Mouse (Mus musculus): ENCODE measurements around the gene Oxa1l.

The Oxa1l gene

GRCm38 (mm10) chr14:54372923-54373322 is 12.3 kb downstream of the Oxa1l start:
- DNase-seq = no peak

DNA sequence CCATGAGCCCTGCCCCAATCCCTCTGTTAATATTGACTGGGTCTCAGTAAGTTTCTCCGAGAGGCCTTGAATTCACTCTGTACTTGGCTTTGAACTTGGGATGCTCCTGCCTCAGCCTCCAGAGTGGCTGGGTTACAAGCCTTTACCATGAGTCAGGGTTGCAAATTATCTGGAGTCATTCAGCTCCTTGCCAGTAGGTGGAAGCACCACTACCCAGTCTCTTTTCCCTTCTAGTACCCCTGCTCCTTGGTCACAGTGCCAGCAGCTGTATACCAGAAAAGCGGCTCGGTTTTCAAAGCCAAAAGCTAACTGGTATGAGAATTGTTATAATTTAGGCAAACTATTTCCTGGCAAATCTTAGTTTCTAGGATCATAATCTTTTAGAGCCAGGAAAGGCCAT is 15.3 kb downstream of the Oxa1l start:
- peak in 1 of 2 experiments; percentile 51 for DNase-seq

DNA sequence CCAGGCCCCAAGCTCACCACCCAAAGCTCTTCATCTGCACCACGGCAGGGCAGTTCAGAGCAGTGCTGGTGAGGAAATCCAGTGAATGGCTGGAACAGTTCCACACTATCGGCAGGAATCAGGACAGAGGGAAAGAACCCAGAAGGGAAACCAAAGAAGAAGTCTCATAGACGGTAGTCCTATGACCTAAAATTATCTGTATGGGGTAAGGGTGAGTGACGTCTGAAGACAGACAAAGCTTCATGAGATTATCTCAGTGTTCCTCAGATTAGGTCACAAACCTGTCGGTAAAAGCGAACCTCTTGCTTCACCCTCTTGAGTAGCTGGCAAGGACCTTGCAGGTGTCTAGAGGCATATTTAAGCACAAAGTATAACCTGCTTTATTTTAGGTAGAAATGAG is 16.5 kb downstream of the Oxa1l start:
- DNase-seq = no peak

DNA sequence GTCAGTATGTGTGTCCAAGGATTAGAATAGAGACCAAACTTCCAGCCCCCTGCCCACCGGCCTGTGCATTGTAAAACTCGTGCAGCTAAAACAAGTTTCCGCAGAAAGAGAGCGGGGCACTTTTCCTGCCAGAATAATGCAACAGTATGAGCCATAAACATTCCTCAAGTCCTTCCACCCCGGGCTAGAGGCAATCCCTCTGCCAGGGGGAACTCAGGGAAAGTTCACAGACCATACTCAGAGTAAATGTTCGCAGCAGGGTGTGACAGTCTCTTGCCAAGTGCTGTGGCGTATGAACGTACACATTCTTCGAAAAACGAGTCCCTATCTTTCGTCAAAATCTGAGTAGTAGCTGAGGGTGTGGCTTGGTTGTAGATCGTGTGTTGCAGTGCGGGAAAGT is 18.9 kb downstream of the Oxa1l start:
- DNase-seq = no peak

- DNase-seq = no peak
These were observed 20.0 kb downstream of the Oxa1l start for GRCm38 (mm10) chr14:54380616-54381015.

DNA sequence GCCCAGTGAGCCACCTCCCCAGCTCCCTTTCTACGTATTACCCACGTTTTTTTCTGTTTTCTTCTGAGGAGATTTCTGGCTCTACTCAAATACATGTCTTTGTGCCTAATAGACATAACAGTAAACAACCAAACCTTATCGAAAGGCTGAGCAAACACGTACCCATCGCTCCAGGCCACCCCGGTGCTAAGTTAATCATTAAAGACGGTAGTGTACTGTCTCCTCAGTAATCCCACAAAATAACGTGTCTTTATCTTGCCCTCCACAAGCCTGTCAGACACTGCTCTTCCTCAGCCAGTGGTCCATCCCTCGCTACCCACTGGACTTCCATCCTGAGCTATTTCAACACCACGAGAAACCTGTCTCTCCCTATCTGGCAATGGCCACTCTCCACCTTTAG is 21.2 kb downstream of the Oxa1l start:
- DNase-seq = no peak

GRCm38 (mm10) chr14:54382641-54383040 is 22.0 kb downstream of the Oxa1l start:
- DNase-seq = no peak

- no peak for DNase-seq
These were observed 22.7 kb downstream of the Oxa1l start for GRCm38 (mm10) chr14:54383355-54383771.

GRCm38 (mm10) chr14:54384396-54384795 is 23.8 kb downstream of the Oxa1l start:
- DNase-seq = no peak

DNA sequence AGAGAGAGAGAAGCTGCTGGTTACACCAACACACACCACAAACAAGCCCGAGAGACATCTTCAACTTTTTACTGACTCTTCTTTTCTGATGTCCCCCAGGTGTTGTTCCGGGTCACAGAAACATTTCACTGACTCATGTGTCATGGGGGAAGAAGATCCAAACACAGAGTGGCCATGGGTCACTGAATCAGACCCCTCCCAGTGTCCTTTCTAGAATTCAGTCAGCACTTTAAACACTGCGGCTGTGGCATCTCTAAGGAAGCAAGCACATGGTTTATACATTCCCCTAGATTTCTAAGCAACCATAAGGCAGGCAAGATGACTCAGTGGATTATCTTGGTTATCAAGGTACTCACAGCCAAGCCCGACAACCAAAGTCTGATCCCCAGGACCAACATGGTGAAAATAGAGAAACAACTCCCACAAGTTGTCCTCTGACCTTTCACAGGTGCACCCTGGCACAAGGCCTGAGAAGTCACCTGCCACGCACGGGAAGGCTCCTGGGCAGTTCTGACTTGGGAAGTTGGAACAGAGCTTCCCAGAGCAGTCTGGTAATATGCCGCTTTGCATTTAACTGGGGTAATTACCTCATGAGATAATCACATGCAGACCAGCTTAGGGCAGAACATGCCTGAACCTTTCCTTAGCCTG is 25.5 kb downstream of the Oxa1l start:
- no peak for DNase-seq

- no peak for DNase-seq
These were observed 26.9 kb downstream of the Oxa1l start for GRCm38 (mm10) chr14:54387546-54387945.

DNA sequence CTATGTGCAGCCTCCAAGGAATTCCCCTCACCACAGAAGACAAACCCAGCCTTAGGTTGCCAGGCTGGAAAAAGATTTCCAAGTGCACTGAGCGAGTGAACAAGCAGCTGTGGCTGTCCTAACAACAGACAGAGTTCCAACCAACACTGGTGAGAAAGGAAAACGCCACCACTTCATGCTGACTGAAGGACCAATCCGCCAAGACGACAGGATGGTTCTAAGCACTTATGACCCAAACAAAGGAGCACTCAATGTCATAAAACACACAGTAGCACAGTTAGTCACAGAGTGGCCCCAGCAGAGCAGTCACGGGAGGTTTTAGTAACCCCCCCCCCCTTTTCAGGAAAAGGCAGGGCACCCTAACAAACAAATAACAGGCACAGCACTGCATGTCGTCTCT is 30.2 kb downstream of the Oxa1l start:
- no peak for DNase-seq

DNA sequence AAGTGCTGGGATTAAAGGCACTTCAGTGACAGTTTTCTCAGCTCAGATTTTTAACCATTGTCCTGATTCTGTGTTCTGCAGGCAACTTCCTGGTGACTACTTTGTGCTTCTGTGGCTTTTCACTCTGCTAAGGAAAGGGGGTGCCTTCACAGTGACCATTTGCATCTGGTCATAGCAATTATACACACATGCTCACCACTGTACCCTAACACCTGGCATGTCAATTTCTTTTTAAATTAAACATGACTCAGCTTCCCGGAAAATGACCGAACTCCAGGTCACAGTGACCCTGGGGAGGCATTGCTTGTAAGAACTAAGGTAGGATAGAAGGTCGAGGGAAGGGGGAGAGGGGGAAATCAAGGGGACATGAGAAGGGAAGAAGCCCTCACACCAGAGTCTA is 33.2 kb downstream of the Oxa1l start:
- no peak for DNase-seq

GRCm38 (mm10) chr14:54394309-54394708 is 33.7 kb downstream of the Oxa1l start:
- no peak for DNase-seq

DNA sequence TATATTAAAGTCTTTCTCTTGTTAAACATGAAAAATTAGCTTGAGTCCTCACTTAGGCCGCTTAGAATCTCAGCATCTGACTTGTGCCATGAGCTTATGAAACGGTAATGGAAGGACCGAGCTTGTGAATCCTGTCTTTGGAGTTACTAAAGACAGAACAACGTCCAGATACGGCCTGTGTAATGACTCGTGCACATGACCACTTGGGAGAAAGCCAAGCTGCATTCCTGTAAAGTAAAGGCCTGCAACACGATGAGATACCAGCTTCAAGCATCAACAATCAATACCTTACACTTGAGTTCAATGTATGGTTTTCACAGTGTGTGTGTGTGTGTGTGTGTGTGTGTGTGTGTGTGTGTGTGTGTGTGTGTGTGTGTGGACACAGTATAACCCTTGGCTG is 36.1 kb downstream of the Oxa1l start:
- DNase-seq = no peak

DNA sequence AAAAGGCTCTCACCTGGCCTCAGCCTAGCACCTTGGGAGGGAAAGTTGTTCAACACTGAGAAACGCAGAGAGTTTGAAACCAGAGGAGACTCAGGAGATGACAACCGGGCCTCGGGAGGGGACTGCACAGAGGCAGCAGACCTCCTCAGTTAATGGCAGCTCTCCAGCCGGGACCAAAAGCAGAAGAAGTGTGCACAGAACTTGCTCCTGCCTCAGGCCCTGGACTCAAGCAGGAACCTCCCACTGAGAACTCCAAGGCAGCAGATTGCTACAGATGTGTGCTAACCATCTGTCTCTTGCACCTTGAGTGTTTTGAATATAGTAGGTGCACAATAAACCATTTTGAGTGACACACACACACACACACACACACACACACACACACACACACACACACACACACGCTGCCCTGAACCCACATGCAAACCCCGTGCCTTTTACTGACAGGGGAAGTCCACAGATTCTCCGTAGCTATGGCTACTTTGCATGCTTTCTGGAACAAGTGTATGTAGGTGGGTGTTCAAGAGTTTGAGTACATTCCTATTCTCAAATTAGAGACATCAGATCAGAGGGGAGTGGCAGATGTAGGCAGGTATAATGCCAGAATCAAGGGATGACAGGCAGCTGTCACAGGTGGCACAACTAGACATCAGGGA is 37.4 kb downstream of the Oxa1l start:
- no peak for DNase-seq

DNA sequence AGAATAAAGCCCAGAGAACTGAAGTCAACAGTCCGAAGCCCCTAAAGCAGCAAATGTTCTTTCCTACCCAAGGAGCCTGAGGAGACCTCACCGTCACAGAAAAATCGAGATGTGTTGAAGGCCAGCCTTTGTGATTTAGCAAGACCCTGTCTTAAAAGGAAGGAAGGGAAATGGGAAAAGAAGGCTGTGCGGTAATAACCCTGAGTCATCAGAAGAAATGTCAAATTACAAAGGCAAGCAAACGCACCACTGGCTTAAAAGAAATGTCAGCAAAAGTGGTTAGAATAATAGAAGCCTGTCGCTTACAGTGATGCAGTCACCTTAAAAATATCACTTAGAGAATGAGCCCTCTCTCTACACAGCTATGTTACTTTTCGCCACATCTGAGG is 37.9 kb downstream of the Oxa1l start:
- no peak for DNase-seq

- no peak for DNase-seq
These were observed 38.3 kb downstream of the Oxa1l start for GRCm38 (mm10) chr14:54398921-54399382.

DNA sequence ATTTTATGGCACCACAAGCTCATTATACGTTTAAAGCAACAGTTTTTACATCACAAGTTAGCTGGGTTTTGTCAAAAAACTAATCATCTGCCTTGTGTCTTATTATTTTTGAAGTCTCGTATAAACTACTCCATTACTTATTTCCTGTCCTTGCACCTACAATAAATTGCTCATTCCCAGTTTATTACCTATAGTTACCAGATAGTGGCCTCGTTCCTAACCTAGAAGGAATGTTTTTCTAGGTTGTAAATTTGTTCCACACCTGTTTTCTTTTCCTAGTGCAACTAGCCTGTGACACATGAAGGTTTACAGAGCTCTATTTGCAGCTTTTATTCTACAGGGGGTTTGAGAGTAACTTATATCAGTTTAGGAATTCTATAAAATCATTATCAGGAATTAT is 41.1 kb downstream of the Oxa1l start:
- DNase-seq = no peak

DNA sequence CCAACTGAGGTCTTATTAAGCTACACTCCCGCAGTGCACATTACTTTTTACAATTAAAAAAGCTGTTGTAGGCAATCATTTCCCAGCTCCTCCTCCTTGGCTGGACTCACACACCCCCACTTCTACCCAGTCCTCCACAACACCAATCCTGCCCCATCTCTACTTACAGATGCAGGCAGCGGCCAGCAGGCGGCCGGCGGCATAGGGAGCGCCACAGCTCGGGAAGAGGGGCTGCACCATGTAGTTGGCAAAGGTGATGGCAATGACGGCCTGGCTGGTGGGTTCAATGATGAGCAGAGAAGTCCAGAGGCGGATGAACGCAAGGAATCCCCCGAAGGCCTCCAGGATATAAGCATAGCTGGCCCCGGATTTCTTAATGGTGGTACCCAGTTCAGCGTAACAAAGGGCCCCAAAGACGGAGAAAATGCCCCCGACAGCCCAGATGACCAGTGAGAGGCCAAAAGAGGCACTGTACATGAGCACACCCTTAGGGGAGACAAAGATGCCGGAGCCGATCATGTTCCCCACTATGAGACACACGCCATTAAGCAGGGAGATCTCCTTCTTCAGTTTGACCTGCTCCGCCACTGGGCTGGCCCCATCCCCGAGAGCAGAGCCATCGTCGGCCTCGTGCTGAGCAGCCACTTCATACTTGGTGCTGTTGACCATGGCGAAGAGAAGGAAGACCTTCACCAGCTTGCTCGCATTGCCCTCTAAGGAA is 47.9 kb downstream of the Oxa1l start:
- DNase-seq = no peak

- DNase-seq = peak in 1 of 2 experiments; percentile 16
These were observed 48.5 kb downstream of the Oxa1l start for GRCm38 (mm10) chr14:54409057-54409645.

- peak in 1 of 2 experiments; percentile 14 for DNase-seq
These were observed 49.6 kb downstream of the Oxa1l start for GRCm38 (mm10) chr14:54409980-54410810.
